Mouse (Mus musculus) kidney, adult 2 months (tissue): ENCODE measurements around the gene Trim71.

ENCODE experiments used
- CTCF ChIP-seq: fragments of 200-500 bp; conservative IDR thresholded peaks from 2 replicates; pipeline ENCODE4 v1.5.1; 2011; ENCODE audit warnings: low read depth, mild to moderate bottlenecking, control low read depth, low read length, moderate library complexity, mixed read lengths; ENCODE audit not compliant: insufficient read depth, insufficient read length
- POLR2A ChIP-seq: fragments of 200-500 bp; IDR thresholded peaks from one replicate; pipeline ENCODE4 v1.6.1; 2011; ENCODE audit warnings: low read depth, low read length, control low read depth

- TF ChIP-seq CTCF (no peak), POLR2A (no peak)
Observed at GRCm38 (mm10) chr9:114515364-114515763, 48.8 kb downstream of the Trim71 start, which contains the start of gene C130032M10Rik.
